ENCODE assay signal across 22 mouse cellular contexts in genomic region chr19:54958328-54958727, GRCm38 (mm10).
DNase-seq lines count a peak whose midpoint lies in the region; ATAC-seq and TF ChIP-seq lines count a peak whose summit lies in the region.
"Had no signal": no experiment of that assay in that cellular context is flagged by ENCODE, and none has a peak within 500 bp of the region (broad histone marks: within the 10 kb centered on the region; RNA-seq: fewer than 3 reads in every experiment).

No protein-coding gene starts in this region.

- no peak for TF ChIP-seq RAD21 in CH12.LX (IDR thresholded peaks at IDR 0.05; ENCODE audit: low read depth, low read length)

- TF ChIP-seq EP300 in CH12.LX (IDR thresholded peaks at IDR 0.05; ENCODE audit: low read length) = peak; percentile 61

- no peak for TF ChIP-seq POLR2A in CH12.LX (IDR thresholded peaks at IDR 0.05; ENCODE audit: low read depth, low read length)
- no peak for TF ChIP-seq POLR2A in embryonic fibroblast, embryonic 13.5 days (IDR thresholded peaks at IDR 0.05; ENCODE audit: low read depth, low read length)

- H3K4me1 ChIP-seq in CH12.LX (ENCODE audit: control insufficient read depth in 1 of 2, insufficient read depth in 2 of 2) = peaks cover 2 to 9% of the 10 kb centered on the region in 2 experiments; a peak in 2 of 4 replicates
- H3K4me1 ChIP-seq in embryonic fibroblast, embryonic 13.5 days (ENCODE audit: control insufficient read depth, insufficient read depth, low read length) = peaks cover 3% of the 10 kb centered on the region; the same call in 1 of the 2 replicates
- H3K4me1 ChIP-seq: embryonic facial prominence, embryonic 12.5 days; forebrain, embryonic 13.5 days; heart, embryonic 15.5 days; hindbrain, embryonic 13.5 days had no signal

- H3K27ac ChIP-seq in CH12.LX (ENCODE audit: insufficient read depth, low read depth) = no peak overlapping the region
- H3K27ac ChIP-seq in embryonic fibroblast, embryonic 13.5 days (ENCODE audit: insufficient read depth, low read length) = peak overlapping the region; percentile 61; the same call in 1 of the 2 replicates
- H3K27ac ChIP-seq: embryonic facial prominence, embryonic 12.5 days; forebrain, embryonic 13.5 days; heart, adult 2 months; heart, embryonic 15.5 days; hindbrain, embryonic 13.5 days had no signal

- no peaks in the 10 kb centered on the region for H3K27me3 ChIP-seq in CH12.LX (replicated peaks)
- H3K27me3 ChIP-seq: embryonic facial prominence, embryonic 12.5 days; forebrain, embryonic 13.5 days; heart, embryonic 15.5 days; hindbrain, embryonic 13.5 days had no signal

- H3K4me3 ChIP-seq in CH12.LX (replicated peaks in 1 of 3; ENCODE audit: low read depth in 2 of 3, low read length in 2 of 3, poor library complexity in 1 of 3) = no peak overlapping the region
- H3K4me3 ChIP-seq in embryonic fibroblast, embryonic 13.5 days (ENCODE audit: insufficient read depth, low read length) = no peak overlapping the region
- H3K4me3 ChIP-seq: embryonic facial prominence, embryonic 12.5 days; forebrain, embryonic 13.5 days; heart, adult 2 months; heart, embryonic 15.5 days; hindbrain, embryonic 13.5 days had no signal

- TF ChIP-seq CTCF in CH12.LX (conservative IDR thresholded peaks at IDR 0.05 in 1 of 2, IDR thresholded peaks at IDR 0.05 in 1 of 2; ENCODE audit: low read depth in 2 of 2, low read length in 2 of 2) = no peak
- TF ChIP-seq CTCF in embryonic fibroblast, embryonic 13.5 days (IDR thresholded peaks at IDR 0.05; ENCODE audit: borderline replicate concordance, insufficient read depth, low read length) = no peak

- no peaks in the 10 kb centered on the region for H3K79me2 ChIP-seq in CH12.LX (replicated peaks; ENCODE audit: control insufficient read depth, extremely low read depth, insufficient read depth, poor library complexity, severe bottlenecking)

- in situ Hi-C loops in CH12.LX (cut with MboI; ENCODE audit: low pct_ligation_motif_present, low pct_unique_long_range_greater_than_20kb, low sequenced_read_pairs) = no loop called here

- no peak overlapping the region for H3K9ac ChIP-seq in CH12.LX (ENCODE audit: insufficient read depth, low read depth)
- H3K9ac ChIP-seq: embryonic facial prominence, embryonic 12.5 days; forebrain, embryonic 13.5 days; forebrain, postnatal 0 days; heart, embryonic 15.5 days; hindbrain, embryonic 13.5 days had no signal

- H3K4me2 ChIP-seq in CH12.LX (ENCODE audit: insufficient read depth, low read depth, poor library complexity, severe bottlenecking) = no peak overlapping the region
- H3K4me2 ChIP-seq: embryonic facial prominence, embryonic 12.5 days; forebrain, embryonic 13.5 days; heart, embryonic 11.5 days; heart, embryonic 15.5 days; hindbrain, embryonic 13.5 days had no signal

- DNase-seq in adrenal gland, adult (ENCODE audit: inconsistent age in 2 of 2, low spot score in 1 of 2) = peak; percentile 47 to 69
- DNase-seq in adrenal gland, postnatal 10 days = no peak
- peak; percentile 61 for DNase-seq in CH12.LX (ENCODE audit: extremely low read depth)
- DNase-seq in adrenal gland, postnatal 14 days = peak; percentile 7
- DNase-seq in cerebellum, adult 11-12 months = no peak
- DNase-seq in ovary, postnatal 14 days (ENCODE audit: low spot score) = no peak
- DNase-seq: cerebellum, adult 11 months; cerebellum, adult 9-10 months; cerebellum, postnatal 25 days; forebrain, postnatal 0 days; gastrocnemius, postnatal 14 days; heart, adult 2 months; heart, postnatal 14 days; kidney, adult 2 months had no signal

- peaks cover 3% of the 10 kb centered on the region for H3K9me3 ChIP-seq in CH12.LX (replicated peaks; ENCODE audit: low read length)
- H3K9me3 ChIP-seq: embryonic facial prominence, embryonic 12.5 days; forebrain, embryonic 13.5 days; heart, embryonic 15.5 days; hindbrain, embryonic 13.5 days had no signal

- ATAC-seq in erythroblast, adult 5-6 weeks (replicated peaks; ENCODE audit: low FRiP score, poor library complexity, severe bottlenecking) = no peak
- ATAC-seq: forebrain, embryonic 13.5 days; forebrain, postnatal 0 days; intestine, embryonic 16.5 days had no signal

- no peaks in the 10 kb centered on the region for H3K36me3 ChIP-seq in CH12.LX (replicated peaks in 1 of 2; ENCODE audit: control insufficient read depth in 1 of 2, insufficient read depth in 1 of 2, low read length in 1 of 2)
- H3K36me3 ChIP-seq: embryonic facial prominence, embryonic 12.5 days; heart, embryonic 15.5 days; hindbrain, embryonic 13.5 days had no signal

- dilution Hi-C loops in CH12.LX (cut with MboI; ENCODE audit: extremely low pct_ligation_motif_present, extremely low pct_unique_long_range_greater_than_20kb, low sequenced_read_pairs) = no loop called here

TF ChIP-seq in CH12.LX, 34 proteins besides CTCF, POLR2A, EP300 and RAD21:
- TF ChIP-seq RCOR1 (conservative IDR thresholded peaks at IDR 0.05; ENCODE audit: low read depth, low read length) (no peak), MXI1 (IDR thresholded peaks at IDR 0.05; ENCODE audit: low read depth, low read length) (no peak), KAT2A (IDR thresholded peaks at IDR 0.05; ENCODE audit: insufficient replicate concordance, low read length) (no peak), USF2 (conservative IDR thresholded peaks at IDR 0.05; ENCODE audit: low read depth, low read length) (no peak), ELF1 (IDR thresholded peaks at IDR 0.05; ENCODE audit: low read depth, low read length) (no peak), TBP (conservative IDR thresholded peaks at IDR 0.05; ENCODE audit: low read depth, low read length) (no peak), ETS1 (conservative IDR thresholded peaks at IDR 0.05; ENCODE audit: low read depth, low read length) (peak; percentile 66), SMC3 (IDR thresholded peaks at IDR 0.05; ENCODE audit: low read depth, low read length) (no peak), JUN (IDR thresholded peaks at IDR 0.05; ENCODE audit: insufficient read depth, low read depth, low read length) (peak; percentile 87), E2F4 (IDR thresholded peaks at IDR 0.05; ENCODE audit: insufficient replicate concordance, low read depth, low read length) (no peak), POLR2AphosphoS2 (IDR thresholded peaks at IDR 0.05; ENCODE audit: low read depth, low read length) (no peak), MYC (IDR thresholded peaks at IDR 0.05; ENCODE audit: low read depth, low read length) (no peak), CHD1 (IDR thresholded peaks at IDR 0.05; ENCODE audit: low read depth, low read length) (no peak), TCF12 (IDR thresholded peaks at IDR 0.05; ENCODE audit: low read depth, low read length) (no peak), BHLHE40 (IDR thresholded peaks at IDR 0.05; ENCODE audit: low read depth, low read length) (no peak), NRF1 (IDR thresholded peaks at IDR 0.05; ENCODE audit: low read depth, low read length) (no peak), ZNF384 (IDR thresholded peaks at IDR 0.05; ENCODE audit: low read depth, low read length) (no peak), ZMIZ1 (IDR thresholded peaks at IDR 0.05; ENCODE audit: low read depth, low read length) (no peak), IRF4 (IDR thresholded peaks at IDR 0.05; ENCODE audit: low read depth, low read length) (no peak), ZKSCAN1 (IDR thresholded peaks at IDR 0.05; ENCODE audit: borderline replicate concordance, low read depth, low read length) (no peak), SIN3A (IDR thresholded peaks at IDR 0.05; ENCODE audit: low read length) (no peak), MAX (IDR thresholded peaks at IDR 0.05; ENCODE audit: low read length) (no peak), CHD2 (IDR thresholded peaks at IDR 0.05; ENCODE audit: low read length) (no peak), MEF2A (IDR thresholded peaks at IDR 0.05; ENCODE audit: borderline replicate concordance, low read depth, low read length) (no peak), PAX5 (IDR thresholded peaks at IDR 0.05; ENCODE audit: low read length) (no peak), MAFK (IDR thresholded peaks at IDR 0.05; ENCODE audit: insufficient replicate concordance, low read length) (0 out of 2 replicates have a peak, but pooled peaks have one; percentile 49), JUND (conservative IDR thresholded peaks at IDR 0.05; ENCODE audit: low read depth, low read length) (peak; percentile 94), MAZ (IDR thresholded peaks at IDR 0.05; ENCODE audit: low read depth, low read length) (no peak)

Comparison
In these comparisons a context has a peak if more than half of its experiments do, and no peak if none do; other contexts are left out.
1. DNase-seq: peak in adrenal gland, adult (2 of 2), CH12.LX (single experiment) and adrenal gland, postnatal 14 days (single experiment); none in adrenal gland, postnatal 10 days (single experiment), cerebellum, adult 11-12 months (single experiment) and ovary, postnatal 14 days (single experiment).